Mouse (Mus musculus): ENCODE data around the gene Srebf1. TPM values are rescaled to one million over a fixed set of nuclear protein-coding genes. Genes with fewer than 3 reads are reported as not detected.
A peak's percentile ranks its signal among the peaks of the same experiment; 100 is the strongest.

Srebf1 gene
- total and polyA plus RNA-seq, 2 experiments from 2014 or later: 50.6 to 169 TPM

DNA sequence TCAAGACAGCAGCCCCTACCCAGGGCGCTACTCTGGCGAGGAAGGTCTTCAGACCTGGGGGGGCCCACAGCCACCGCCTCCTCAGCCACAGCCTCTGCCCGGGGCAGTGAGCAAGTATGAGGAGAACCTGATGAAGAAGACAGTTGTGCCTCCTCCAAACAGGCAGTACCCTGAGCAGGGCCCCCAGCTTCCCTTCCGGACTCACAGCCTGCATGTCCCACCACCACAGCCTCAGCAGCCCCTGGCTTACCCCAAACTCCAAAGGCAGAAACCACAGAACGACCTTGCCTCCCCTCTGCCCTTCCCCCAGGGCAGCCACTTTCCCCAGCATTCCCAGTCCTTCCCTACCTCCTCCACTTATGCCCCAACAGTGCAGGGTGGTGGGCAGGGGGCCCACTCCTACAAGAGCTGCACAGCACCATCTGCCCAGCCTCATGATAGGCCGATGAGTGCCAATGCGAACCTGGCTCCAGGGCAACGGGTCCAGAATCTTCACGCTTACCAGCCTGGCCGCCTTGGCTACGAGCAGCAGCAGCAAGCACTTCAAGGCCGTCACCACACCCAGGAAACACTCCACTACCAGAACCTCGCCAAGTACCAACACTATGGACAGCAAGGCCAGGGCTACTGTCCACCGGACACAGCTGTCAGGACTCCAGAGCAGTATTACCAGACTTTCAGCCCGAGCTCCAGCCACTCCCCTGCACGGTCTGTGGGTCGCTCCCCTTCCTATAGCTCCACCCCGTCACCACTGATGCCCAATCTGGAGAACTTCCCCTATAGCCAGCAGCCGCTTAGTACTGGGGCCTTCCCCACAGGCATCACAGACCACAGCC lies 36.8 kb downstream of the Srebf1 start:
- no peak for TF ChIP-seq CTCF (IDR thresholded peaks at IDR 0.05; ENCODE audit: low read depth)
- ATAC-seq: peak; percentile 61
- Histone ChIP-seq H3K4me1 (ENCODE audit: insufficient read depth, low read length) (peaks cover 52% of the 10 kb centered on the region), H3K4me2 (ENCODE audit: low read depth, low read length) (no peak overlapping the region), H3K9me3 (ENCODE audit: low read length) (no peaks in the 10 kb centered on the region), H3K36me3 (ENCODE audit: insufficient read depth, low read length) (peaks cover 24% of the 10 kb centered on the region; the same call in 1 of the 2 replicates), H3K27ac (peak overlapping the region; percentile 76), H3K4me3 (ENCODE audit: low read length) (no peak overlapping the region), H3K27me3 (ENCODE audit: insufficient read depth, low read length) (no peaks in the 10 kb centered on the region), H3K9ac (replicated peaks; ENCODE audit: low read length) (peak overlapping the region; percentile 39; the same call in 1 of the 2 replicates)
- peak; percentile 82 for DNase-seq (ENCODE audit: low spot score)
- 51% methylated on average over 20 of the region's 20 CpGs for WGBS

DNA sequence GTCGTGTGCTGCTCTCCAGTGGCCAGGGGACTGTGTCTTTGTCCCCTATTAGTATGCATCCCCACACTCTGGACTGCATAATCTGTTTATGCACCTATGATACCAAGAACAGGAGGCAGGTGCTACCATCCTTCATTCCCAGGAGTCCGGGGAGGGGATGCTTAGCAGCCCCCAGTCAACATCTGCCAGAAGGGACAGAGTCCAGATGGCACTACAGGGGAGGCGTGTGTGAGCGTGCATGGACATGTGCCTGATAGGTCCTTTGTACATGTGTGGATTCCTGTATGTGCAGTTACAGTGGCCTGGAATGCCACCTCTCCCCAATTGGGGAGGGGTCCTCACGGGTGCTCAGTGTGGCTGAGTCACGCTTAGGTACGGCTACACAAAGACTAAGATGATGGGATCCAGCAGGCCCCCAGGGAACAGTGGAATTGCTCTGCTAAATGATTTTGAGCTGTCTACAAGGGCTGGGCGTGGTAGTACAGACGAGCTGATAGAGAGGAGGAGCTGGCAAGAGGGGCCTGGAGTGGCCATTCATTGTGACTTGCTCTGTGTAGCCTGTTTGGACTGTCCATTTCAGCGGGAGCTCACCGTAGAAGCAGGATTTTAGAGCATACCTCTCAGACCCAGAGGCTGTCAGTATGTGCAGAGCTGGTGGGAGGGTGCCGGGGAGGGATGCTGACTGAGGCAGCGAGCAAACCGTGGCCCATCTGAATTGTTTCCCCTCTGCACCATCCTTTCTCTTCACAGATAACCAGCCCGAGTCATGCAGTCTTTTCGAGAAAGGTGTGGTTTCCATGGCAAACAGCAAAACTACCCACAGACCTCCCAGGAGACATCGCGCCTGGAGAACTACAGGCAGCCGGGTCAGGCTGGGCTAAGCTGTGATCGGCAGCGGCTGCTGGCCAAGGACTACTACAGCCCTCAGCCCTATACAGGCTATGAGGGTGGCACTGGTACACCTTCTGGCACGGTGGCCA lies 37.7 kb downstream of the Srebf1 start:
- no peaks in the 10 kb centered on the region for H3K27me3 ChIP-seq (ENCODE audit: insufficient read depth, low read length)
- H3K4me3 ChIP-seq (ENCODE audit: low read length): no peak overlapping the region
- DNase-seq (ENCODE audit: low spot score) (peak; percentile 70), ATAC-seq (peak; percentile 31)
- peaks cover 52% of the 10 kb centered on the region for H3K4me1 ChIP-seq (ENCODE audit: insufficient read depth, low read length)
- H3K9ac ChIP-seq (replicated peaks; ENCODE audit: low read length): peak overlapping the region; percentile 39
- 21% methylated on average over 22 of the region's 22 CpGs for WGBS
- H3K36me3 ChIP-seq (ENCODE audit: insufficient read depth, low read length): peaks cover 20% of the 10 kb centered on the region; the same call in 1 of the 2 replicates
- peak overlapping the region; percentile 76 for H3K27ac ChIP-seq
- no peak overlapping the region for H3K4me2 ChIP-seq (ENCODE audit: low read depth, low read length)
- no peaks in the 10 kb centered on the region for H3K9me3 ChIP-seq (ENCODE audit: low read length)
- TF ChIP-seq CTCF (IDR thresholded peaks at IDR 0.05; ENCODE audit: low read depth): no peak

GRCm38 (mm10) chr11:60182741-60183140 lies 39.6 kb downstream of the Srebf1 start:
- peak overlapping the region; percentile 24; the same call in 1 of the 2 replicates for H3K9ac ChIP-seq (replicated peaks; ENCODE audit: low read length)
- no peak for ATAC-seq

DNA sequence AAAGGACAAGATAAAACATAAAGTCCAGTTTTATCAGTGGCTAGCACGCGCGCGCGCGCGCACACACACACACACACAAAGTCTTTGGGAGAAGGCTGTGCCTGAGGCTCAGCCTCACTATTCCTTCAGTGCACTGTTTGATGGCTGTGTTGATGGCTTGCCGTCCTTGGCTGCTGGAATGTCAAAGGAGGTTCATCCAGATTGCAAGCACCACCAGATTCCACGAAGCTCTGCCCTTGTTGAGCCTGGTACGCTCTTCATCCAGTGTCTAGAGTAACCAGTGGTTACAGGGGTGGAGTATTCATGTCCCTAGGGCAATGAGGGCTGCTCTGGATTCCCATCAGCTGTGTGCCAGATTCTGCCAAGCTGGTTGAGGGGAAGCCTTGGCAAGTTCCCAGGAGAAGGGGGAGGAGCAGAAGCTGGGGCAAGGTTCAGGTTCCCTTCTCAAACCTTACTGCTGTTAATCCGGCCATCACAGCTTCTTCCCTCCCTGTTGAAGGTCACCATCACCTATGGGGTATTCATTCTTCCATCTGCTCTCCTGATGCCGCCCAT lies 40.2 kb downstream of the Srebf1 start:
- DNase-seq (ENCODE audit: low spot score) (peak; percentile 80), ATAC-seq (peak; percentile 29; the same call in 1 of the 2 replicates)
- WGBS: 65% methylated on average over 12 of the region's 12 CpGs
- Histone ChIP-seq H3K4me1 (ENCODE audit: insufficient read depth, low read length) (peaks cover 66% of the 10 kb centered on the region), H3K4me3 (ENCODE audit: low read length) (no peak overlapping the region), H3K4me2 (ENCODE audit: low read depth, low read length) (0 out of 2 replicates have a peak overlapping the region, but pooled peaks have one; percentile 16), H3K9me3 (ENCODE audit: low read length) (no peaks in the 10 kb centered on the region), H3K27me3 (ENCODE audit: insufficient read depth, low read length) (no peaks in the 10 kb centered on the region), H3K27ac (peak overlapping the region; percentile 76), H3K36me3 (ENCODE audit: insufficient read depth, low read length) (peaks cover 15% of the 10 kb centered on the region; the same call in 1 of the 2 replicates), H3K9ac (replicated peaks; ENCODE audit: low read length) (peak overlapping the region; percentile 24)
- no peak for TF ChIP-seq CTCF (IDR thresholded peaks at IDR 0.05; ENCODE audit: low read depth)

More at GRCm38 (mm10) chr11:60182741-60183140, 39.6 kb downstream of the Srebf1 start:
- H3K9me3 ChIP-seq (ENCODE audit: low read length): no peaks in the 10 kb centered on the region
- no peaks in the 10 kb centered on the region for H3K27me3 ChIP-seq (ENCODE audit: insufficient read depth, low read length)
- no peak for TF ChIP-seq CTCF (IDR thresholded peaks at IDR 0.05; ENCODE audit: low read depth)
- peaks cover 20% of the 10 kb centered on the region; the same call in 1 of the 2 replicates for H3K36me3 ChIP-seq (ENCODE audit: insufficient read depth, low read length)
- H3K4me1 ChIP-seq (ENCODE audit: insufficient read depth, low read length): peaks cover 62% of the 10 kb centered on the region
- H3K4me2 ChIP-seq (ENCODE audit: low read depth, low read length): 0 out of 2 replicates have a peak overlapping the region, but pooled peaks have one; percentile 16
- DNase-seq (ENCODE audit: low spot score): peak; percentile 28
- no peak overlapping the region for H3K4me3 ChIP-seq (ENCODE audit: low read length)
- H3K27ac ChIP-seq: peak overlapping the region; percentile 76
- WGBS: 26% methylated on average over 2 of the region's 2 CpGs

DNA sequence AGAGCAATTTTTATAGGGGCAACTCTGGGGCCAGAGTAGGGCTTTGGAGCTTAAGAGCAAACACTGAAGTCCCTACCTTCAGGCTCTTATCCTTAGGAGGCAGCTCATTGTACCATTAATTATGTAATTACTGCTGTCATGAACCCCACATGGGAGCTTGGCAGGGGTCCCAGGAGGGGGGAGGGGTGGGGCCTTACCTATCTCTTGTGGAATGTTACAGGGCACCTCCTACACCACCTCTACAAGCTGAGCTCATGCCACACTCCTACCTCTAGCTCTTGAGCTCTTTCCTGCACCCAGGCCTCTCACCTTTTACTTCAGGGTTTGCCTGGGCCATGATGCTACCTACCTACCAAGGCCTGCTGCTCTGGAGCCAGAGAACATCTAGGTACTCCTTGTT lies 43.9 kb downstream of the Srebf1 start:
- no peaks in the 10 kb centered on the region for H3K9me3 ChIP-seq (ENCODE audit: low read length)
- ATAC-seq (no peak), DNase-seq (ENCODE audit: low spot score) (no peak)
- peak overlapping the region; percentile 84; the same call in 1 of the 2 replicates for H3K9ac ChIP-seq (replicated peaks; ENCODE audit: low read length)
- peak overlapping the region; percentile 99; the same call in 1 of the 2 replicates for H3K27ac ChIP-seq
- no peak overlapping the region for H3K4me3 ChIP-seq (ENCODE audit: low read length)
- H3K4me2 ChIP-seq (ENCODE audit: low read depth, low read length): no peak overlapping the region; the same call in 1 of the 2 replicates
- 0 out of 2 replicates have a peak, but pooled peaks cover 3% of the 10 kb centered on the region for H3K36me3 ChIP-seq (ENCODE audit: insufficient read depth, low read length)
- H3K27me3 ChIP-seq (ENCODE audit: insufficient read depth, low read length): no peaks in the 10 kb centered on the region
- no peak for TF ChIP-seq CTCF (IDR thresholded peaks at IDR 0.05; ENCODE audit: low read depth)
- peaks cover 54% of the 10 kb centered on the region for H3K4me1 ChIP-seq (ENCODE audit: insufficient read depth, low read length)

DNA sequence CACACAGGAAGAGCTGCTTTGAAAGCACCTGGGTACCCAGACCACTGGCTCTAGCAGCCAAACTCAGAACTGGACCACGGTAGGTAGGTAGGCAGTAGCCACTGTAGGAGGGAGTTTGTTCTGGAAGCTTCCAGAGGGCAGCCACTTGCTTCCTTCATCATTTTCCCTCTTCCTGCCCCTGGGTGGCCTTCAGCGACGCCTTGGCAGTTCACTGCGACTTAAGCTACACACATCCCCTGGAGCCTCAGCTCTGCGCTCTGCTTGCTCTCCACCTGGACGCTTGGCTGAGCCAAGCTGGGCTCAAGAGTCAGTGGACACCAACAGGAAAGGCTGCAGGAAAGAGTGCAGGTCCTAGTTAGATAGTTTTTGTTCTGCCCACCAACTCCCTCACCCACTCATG lies 44.4 kb downstream of the Srebf1 start:
- ATAC-seq: no peak
- Histone ChIP-seq H3K9me3 (ENCODE audit: low read length) (no peaks in the 10 kb centered on the region), H3K4me3 (ENCODE audit: low read length) (no peak overlapping the region), H3K27me3 (ENCODE audit: insufficient read depth, low read length) (no peaks in the 10 kb centered on the region), H3K4me2 (ENCODE audit: low read depth, low read length) (peak overlapping the region; percentile 96), H3K9ac (replicated peaks; ENCODE audit: low read length) (peak overlapping the region; percentile 84), H3K4me1 (ENCODE audit: insufficient read depth, low read length) (peaks cover 54% of the 10 kb centered on the region), H3K36me3 (ENCODE audit: insufficient read depth, low read length) (0 out of 2 replicates have a peak, but pooled peaks cover 3% of the 10 kb centered on the region), H3K27ac (peak overlapping the region; percentile 99)
- no peak for TF ChIP-seq CTCF (IDR thresholded peaks at IDR 0.05; ENCODE audit: low read depth)
- WGBS: 29% methylated on average over 6 of the region's 6 CpGs
- DNase-seq (ENCODE audit: low spot score): no peak
